Comparison of ENCODE assay signal across 7 mouse cellular contexts in genomic region chr2:77309313-77309712, GRCm38 (mm10). TPM values are rescaled to one million over a fixed set of nuclear protein-coding genes. Genes with fewer than 3 reads are reported as not detected.
DNase-seq lines count a peak whose midpoint lies in the region; ATAC-seq and TF ChIP-seq lines count a peak whose summit lies in the region.

No protein-coding gene starts in this region.

- H3K27ac ChIP-seq in embryonic fibroblast, embryonic 13.5 days (ENCODE audit: insufficient read depth, low read length), result no peak overlapping the region

- DNase-seq in ovary, adult 18-20 months (ENCODE audit: low spot score), result peak; percentile 19
- DNase-seq in ovary, postnatal 10 days (ENCODE audit: low spot score), result no peak
- DNase-seq in adrenal gland, postnatal 25 days, result peak; percentile 71
- DNase-seq in kidney, adult 8-10 months, result peak; percentile 46 to 79
- peak; percentile 30 to 45 for DNase-seq in urinary bladder, postnatal 36 days (ENCODE audit: low spot score in 2 of 2)

- H3K4me1 ChIP-seq in embryonic fibroblast, embryonic 13.5 days (ENCODE audit: control insufficient read depth, insufficient read depth, low read length), result no peaks in the 10 kb centered on the region

- TF ChIP-seq CTCF in embryonic fibroblast, embryonic 13.5 days (IDR thresholded peaks at IDR 0.05; ENCODE audit: borderline replicate concordance, insufficient read depth, low read length), result peak; percentile 35; the same call in 1 of the 2 replicates

- peak; percentile 88 for ATAC-seq in megakaryocyte, adult 5-6 weeks (ENCODE audit: poor library complexity, severe bottlenecking)

- no peak for TF ChIP-seq POLR2A in embryonic fibroblast, embryonic 13.5 days (IDR thresholded peaks at IDR 0.05; ENCODE audit: low read depth, low read length)

- H3K4me3 ChIP-seq in embryonic fibroblast, embryonic 13.5 days (ENCODE audit: insufficient read depth, low read length), result no peak overlapping the region

RNA-seq across cellular contexts. Expression of gene Sestd1, which starts 28.9 kb away (rescaled TPM):
- 15.3 and 20.3 TPM in 2 replicates for total RNA-seq in adrenal gland, postnatal 25 days (2021)
- 28.1 and 33.0 TPM in 2 replicates for polyA plus RNA-seq in embryonic fibroblast, embryonic 13.5 days (2011; ENCODE audit: insufficient read length, low read depth, missing spikeins)
- total RNA-seq in megakaryocyte, adult 5-6 weeks (2015), result 13.9 and 15.8 TPM in 2 replicates
- 21.1 and 25.6 TPM in 2 replicates for total RNA-seq in megakaryocyte, adult 5-6 weeks (2017)
